Mouse (Mus musculus) thymus, postnatal 14 days (tissue): ENCODE results near the gene Syt9.

ENCODE experiments used
- DNase-seq: peaks from one replicate; pipeline ENCODE4 v3.0.0; 2021

Syt9 gene

DNA sequence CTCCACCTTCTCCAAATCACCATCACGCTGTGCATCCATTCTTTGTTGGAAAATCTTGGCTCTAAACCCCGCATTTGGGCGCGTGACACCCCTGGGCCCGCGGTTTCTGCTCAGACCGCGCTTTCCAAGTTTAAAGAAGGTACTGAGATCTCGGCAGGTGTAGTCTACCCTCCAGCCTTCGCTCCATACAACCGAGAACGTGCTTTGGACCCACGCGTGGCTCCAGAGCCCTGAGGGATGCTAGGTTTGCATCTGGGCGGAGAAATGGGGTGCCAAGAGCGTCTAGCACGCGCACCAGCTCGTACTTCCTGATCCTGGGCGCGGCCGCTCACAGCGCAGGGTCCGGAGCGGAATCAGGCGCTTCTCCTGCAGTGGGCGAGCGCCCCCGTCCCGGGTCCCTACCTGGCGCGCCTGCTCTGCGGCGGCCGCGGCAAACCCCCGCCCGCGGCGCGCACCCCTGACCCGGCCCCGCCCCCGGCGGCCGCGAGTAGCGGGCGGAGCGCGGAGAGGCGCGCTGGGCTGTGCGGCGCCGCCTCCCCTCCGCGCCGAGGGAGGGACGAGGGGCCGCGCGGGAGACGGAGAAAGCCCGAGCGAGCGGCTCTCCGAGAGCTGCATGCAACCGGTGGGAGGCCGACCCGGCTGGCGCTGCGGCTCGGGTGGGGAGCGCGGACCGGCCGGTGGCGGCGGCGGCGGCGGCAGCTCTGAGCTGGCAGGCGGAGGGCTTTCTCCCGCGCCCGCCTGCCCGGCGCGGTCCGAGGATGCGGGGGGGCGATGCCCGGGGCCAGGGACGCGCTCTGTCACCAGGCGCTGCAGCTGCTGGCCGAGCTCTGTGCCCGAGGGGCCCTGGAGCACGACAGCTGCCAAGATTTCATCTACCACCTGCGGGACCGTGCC, at the start of gene Syt9:
Gene Syt9, plus strand, starts transcription at position 497 of the 894 bp plus-strand sequence.
- peak; percentile 6 for DNase-seq

DNA sequence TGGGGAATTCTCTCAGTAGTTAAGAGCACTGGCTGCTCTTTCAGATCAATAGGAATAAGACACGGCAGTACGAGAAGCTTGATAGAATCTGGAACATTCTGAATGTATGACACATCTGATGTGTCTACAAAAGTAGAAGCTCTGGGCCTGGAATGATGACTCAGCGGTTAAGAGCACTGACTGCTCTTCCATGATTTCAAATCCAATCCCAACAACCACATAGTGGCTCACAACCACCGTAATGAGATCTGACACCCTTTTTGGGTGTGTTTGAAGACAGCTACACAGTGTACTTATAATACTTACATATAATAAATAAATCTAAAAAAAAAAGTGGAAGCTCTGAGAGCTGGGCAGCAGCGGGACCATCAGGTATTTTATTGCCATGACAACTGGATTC, 31.5 kb upstream of the Syt9 start:
- DNase-seq: no peak

DNA sequence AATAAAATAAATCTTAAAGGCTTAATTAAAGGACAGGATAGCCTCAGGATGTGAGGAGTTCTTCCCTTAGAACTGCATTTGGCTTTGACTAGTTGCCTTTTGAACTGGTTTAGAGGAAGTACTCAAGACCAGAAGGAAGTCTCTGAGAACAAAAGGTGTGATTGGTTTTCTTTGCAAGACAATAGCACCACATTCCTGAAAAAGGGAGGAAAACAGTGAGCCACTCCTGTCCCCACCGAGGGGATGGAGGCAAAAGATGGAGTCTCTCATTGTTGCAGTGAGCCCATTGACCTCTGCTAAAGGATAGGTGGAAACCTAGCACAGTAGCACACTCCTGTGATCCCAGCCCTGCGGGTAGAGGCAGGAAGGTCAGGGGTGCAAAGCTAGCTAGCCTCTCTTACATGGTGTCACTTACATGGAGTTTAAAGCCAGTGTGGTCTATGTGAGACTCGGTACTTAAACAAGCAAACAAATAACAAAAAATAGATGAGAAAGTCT, 30.9 kb upstream of the Syt9 start:
- DNase-seq: no peak

DNA sequence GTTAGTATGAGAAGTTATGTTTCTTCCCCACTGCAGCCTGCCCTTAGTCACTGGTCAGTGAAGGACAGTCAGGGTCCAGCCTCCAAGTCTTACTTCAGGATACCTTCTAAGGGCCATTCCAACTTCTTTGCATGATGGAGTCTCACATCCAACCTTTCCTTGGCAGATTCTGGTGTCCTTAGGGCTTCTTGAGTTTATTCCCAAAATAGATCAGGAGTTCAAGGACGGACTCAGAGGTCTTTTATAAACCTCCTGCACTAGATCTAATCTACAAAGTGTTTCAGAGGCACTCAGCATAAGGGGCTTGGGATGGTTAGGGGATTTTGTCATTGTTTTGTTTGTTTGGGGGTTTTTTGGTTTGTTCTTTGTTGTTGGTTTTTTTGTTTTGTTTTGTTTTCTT, 30.3 kb upstream of the Syt9 start:
- DNase-seq: no peak

DNA sequence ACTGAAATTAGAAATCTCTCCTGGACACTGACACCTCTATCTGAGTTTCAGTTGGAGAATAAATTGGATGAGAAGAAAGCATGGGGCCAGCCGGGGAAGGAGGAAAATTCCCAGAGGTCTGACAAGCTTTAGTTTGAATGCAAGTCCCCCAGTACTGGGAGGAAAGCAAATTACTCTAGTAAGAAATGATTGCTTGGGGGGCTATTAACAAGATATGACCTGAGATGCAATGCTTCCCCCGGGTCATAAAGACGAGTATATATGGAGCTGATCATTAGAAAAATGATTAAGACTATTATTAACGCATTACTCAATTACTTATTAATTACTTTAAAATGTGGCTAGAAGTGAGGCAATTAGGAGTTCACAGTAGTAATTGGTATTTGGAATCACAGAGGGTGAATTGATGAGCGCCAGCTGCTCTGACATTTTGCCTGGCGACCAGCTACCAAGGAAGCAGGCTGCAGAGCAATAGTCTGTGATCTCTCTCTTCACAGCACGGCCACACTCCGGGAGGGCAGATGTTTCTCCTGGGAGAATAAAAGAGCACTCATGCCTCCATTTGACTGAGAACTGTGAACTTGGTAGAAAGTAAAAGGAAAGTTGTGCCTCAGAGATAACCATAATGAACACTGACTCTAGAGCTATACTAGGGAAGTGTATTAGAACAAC, 28.9 kb upstream of the Syt9 start:
- DNase-seq: no peak

DNA sequence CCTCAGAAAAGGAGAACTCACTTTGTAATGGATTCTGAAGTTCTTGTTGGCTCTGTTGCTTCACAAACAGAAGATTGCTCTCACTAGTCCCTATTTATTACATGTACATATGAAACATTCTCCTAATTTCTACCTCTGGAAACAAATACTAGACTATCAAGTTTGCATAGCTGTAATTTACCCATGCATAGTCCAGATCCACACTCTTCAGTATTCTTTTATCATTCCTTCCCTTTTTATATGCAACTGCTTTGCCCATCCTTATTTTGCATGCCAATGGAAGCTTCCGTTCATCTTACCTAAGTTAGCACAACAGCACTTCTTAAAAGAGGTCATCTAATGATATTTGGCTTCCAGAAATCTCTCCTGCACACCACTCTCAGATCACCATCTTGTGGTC, 21.3 kb upstream of the Syt9 start:
- no peak for DNase-seq

DNA sequence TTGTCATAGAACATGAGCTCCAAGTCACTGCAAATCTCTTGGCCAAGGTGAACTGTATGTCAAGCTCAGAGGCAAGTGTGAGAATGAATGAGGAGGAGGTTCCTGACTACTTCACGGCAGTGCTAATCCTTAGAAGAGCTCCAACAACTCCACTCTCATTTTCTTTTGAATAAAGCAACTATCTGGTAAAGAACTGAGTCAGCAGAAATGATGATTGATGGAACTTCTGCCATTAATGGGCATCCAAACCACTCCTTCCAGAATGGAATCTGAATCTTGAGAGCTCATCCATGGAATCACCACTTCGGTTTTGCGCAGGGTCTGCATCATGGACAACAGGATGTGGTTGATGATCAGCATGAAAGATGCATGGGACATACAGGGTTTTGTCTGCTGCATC, 8.4 kb upstream of the Syt9 start:
- DNase-seq: no peak

DNA sequence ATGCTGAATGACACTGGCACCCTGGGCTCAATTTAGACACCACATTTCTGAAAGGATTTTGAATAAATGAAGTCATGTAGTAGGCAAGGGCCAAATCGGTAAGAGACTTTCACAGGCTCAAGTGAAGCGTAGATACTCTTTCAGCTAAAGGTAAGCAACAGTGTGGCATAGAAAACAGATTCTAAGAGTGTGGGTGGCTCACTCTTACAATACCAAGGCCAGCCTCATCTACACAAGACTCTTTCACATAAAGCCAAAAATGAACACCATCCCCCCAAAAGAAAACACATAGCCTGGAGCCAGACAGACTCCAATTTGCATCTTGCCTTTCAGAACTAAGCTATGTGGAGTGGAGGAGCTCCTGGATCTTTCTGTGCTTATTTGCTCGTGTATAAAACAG, 7.9 kb upstream of the Syt9 start:
- DNase-seq: no peak

DNA sequence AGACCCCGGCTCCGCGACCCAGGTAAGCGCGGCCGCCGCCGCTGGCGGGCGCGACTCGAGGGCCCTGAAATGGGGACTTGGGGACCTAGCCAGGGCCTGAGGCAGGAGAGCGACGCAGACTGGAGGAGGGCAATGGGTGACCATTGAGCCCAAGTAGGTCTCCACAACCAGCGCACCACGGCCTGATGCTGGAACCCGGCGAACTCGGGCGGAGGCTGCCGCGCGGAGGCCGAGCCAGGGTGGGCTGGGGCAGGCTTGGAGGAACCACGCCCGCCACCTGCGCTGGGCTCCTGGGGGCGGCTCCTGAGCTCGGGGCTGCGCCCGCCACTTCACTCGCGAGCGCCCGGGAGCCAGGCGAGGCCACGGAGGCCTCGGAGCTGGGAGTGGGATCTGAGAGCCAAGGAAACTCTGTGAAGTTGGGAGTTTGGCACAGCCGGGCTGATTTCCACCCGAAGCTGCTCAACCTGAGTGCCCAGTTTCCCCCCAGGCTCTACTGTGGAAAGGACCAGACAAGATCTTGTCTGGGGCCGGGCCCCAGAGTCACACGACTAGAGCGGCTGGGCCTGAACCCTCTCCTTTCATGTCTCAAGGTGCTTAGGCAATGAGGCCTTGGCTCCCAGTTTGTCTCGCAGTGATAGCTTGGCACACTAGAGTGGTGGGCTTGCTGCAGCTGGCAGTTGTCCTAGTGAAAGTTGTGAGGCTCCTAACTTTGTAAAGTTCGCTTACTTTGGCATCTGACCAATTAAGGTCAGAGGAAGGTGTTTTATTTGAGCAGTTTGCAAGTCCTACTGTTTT, 795 bp downstream of the Syt9 start:
- no peak for DNase-seq

DNA sequence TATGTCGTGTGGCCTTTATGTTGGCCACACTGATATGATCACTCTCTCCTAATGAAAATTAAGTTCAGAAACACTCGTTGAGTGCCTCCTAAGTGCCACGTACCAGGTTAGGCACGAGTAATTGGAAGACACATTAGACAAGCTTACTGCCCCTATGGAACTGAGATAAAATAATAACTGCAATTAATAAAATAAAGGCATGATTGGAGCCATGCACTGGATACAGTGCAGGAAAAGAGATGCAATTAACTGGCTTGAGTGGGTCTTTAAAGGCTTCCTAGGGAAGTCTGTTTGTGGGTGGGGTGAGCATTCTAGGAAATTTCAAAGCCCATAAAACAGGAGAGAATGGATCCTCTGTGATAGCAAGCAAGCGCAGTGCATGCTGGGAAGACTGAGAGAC, 10.0 kb downstream of the Syt9 start:
- DNase-seq: no peak

DNA sequence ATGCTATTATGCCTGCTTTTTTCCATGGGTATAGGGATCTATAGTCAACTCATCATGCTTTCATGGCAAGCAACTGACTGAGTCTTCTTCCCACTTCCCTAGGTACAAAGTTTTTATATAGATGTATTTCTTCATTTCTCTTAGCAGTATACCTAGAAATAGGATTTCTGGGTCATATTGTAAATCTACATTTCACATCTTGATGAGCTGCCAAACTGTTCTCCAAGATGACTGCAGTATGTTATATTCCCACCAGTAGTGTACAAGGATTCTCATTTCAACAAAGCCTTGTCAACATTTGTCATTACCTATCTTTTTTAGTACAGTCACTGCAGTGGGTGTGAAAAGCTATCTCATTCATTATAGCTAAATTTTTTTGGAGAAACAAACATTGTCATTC, 19.1 kb downstream of the Syt9 start:
- DNase-seq: no peak

DNA sequence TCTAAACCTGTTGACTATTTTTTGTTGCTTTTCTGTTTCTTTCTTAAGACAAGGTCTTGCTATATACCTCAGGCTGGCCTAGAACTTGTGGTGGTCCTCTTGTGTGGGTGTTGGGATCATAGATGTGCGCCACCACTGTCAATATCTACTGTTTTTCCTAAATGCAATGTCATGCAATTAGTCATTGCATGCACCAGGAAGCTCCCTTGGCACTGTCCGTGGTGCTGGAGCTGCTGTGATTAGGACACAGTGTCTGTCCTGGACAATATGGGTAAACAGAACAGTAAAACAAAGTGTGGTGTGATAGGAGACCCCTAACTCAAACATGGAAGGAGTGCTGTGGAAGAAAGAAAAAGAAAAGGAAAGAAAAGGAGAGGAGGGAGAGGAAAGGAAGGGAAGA, 22.2 kb downstream of the Syt9 start:
- DNase-seq: no peak

DNA sequence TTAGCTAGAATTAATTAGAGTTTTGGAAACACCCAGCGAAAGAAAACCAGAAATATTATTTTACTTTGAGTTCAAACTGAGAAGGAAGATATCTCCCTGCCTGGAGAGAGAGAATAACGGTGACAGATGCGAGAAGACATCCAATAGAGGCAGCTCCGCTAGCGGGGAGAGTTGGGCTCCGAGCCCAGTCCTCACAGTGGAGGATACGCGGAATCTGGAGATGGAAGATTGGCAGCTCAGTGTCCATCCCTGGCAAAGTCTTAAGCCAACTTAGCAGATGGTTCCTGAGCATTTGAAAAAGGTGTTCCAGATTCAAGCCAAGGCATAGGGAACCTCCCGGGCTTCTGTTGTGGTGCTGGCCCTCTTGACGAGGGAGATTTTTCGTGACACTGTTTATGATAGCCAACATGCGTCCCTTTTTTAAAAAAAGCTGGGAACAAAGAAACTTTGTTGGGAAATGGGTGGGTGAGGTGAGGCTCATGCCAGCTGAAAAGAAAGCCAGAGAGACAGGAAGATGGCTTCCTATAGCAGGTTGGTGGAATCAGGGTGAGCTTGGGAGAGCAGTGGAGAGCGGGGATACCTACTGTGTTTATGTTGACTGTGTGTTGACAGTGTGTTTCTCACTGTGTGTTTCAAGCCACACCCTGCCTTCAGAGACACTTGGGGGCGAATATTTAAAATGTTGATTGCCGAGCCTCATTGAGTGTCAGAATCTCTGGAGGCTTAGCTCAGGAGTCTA, 29.7 kb downstream of the Syt9 start:
- DNase-seq: no peak

DNA sequence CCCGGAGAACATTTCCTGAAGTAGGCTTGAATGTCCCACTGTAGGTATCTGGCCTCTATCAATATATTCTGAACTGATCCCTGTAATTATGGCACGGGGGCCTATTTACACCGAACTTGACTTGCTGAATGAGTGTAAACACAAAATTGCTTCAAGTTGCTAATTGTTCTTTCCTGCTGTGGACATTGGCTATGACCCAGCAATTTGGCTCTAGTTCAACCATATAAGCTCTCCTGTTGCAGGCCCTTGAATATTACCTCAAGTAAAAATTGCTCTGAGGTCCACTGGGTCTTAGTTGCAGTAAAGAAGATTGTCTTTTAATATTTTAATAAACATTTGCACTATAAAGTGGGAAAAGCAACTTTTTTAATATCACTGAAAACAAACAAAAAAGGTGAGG, 32.7 kb downstream of the Syt9 start:
- DNase-seq: no peak

DNA sequence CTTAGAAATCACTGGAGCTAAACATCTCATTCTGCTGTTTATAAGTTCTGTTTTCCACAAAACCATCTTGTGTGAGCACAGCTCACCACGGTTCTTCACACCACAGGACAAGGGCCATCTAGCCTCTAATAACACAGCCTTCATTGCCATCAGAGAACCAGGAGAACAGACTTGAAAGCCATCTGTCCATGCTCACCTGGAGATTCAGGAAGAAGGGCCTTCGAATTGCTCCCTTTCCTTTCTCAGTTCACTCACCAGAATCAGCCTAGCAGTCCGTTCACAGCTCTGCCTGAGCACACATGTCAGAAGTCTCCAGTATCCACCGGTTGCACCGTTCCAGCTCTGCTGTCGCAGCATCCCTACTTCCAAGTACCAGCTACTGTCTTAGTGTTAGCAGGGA, 44.4 kb downstream of the Syt9 start:
- no peak for DNase-seq

DNA sequence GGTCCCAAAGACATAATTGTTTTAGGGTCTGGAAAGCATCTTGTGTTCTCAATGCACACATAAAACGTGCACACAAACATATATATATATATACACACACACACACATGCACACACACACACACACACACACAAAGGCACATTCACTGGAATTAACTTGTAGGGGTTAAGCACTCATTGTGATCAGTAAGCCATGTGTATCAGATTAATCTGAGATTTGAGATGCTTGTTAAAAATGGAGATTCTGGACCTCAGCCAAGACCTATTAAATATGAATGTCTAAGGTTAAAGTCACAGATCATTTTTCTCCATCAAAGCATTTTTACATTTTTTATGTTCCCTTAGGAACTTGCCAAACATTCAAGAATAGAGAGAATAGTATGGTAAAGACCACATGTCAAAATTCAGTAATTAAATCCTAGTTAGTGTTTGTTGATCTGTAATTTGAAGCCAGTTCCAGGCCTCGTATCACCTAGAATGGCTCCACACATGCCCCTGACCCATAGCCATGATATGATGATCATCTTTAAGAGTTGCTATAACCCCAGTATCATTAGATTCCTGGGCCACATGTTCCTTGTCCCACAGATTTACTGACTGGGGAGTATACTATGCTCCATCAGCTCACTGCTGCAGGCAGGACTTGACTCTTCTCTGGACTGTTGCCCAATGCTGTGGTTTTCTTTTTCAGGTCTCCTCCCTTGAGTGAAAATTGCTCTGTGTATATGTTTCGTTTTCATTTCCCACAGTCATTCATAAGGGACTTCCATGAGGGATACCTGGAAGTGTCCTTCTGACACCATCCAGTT, 46.7 kb downstream of the Syt9 start:
- no peak for DNase-seq

DNA sequence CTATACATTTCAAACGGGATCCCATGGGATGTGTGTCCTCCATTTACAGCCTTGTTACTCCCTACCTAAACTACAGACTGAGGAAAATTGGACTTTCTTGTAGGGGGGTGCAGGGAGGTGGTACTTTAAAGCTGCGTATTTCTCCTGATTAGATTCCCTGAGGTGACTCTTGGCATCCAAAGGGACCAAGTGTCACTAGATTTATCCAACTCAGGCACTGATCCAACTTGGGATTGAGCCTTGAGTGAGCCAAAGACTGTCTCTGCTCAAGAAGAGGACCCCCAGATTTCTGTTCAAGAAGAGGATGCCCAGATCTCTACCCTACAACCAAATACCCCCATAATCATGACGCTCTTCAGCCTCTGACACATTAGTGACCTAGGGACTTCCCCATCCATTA, 66.9 kb downstream of the Syt9 start:
- no peak for DNase-seq

DNA sequence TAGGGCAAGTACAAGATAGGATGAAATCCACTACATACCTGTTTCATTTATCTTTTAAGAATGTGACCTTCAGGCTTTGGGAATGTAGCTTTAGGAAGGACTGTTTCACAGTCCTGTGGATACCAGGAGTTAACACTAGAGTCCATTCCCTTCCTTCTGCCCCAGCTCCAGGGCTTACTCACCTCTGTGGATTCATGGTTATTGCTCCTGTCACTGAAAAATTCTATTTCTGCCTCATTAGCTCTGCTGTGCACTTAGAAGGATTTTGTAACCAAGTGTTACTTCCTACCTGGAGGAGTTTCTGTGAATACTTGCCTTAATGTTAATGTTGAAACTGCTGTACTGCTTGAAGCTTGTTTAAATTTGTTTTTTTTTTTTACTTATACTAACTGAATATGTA, 74.1 kb downstream of the Syt9 start:
- DNase-seq: no peak

DNA sequence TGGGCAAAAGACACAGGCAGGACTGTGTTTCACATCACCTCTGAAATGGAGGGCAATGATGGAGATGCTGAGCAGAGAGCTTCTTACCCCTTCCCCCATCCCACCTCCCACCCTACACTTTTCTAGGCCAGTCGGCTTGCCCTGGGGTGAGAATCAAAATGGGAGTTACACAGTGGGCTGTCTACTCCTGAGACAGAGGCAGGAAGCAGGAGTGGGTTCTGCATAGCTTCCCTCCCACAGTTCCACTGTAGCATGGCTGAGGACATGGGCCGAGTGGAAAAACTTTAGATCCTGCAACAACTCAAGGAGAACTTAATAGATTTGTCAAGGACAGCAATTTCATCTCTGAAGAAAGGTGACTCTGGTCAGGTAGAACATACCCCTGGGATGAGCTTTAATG, 84.1 kb downstream of the Syt9 start:
- DNase-seq: no peak

DNA sequence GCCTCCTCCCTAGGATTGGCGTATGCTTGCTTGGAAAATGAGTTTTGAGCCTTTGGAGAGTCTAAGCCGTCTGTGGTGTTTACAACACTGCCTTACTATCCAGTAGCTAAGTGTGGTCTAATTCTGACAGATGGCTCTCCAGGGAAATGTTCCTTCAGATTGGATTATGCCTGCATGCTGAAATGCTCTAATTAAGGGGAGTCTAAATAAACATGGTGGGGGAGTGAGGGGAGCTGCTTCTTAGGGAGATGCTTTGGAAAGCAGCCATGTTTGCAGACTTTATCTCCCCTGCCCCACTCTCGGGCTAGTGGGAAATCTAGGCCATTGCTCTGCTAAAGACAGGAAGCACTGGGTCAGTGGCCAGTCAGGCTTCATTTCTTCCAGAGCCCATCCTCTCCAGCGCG, 84.6 kb downstream of the Syt9 start:
- DNase-seq: no peak

DNA sequence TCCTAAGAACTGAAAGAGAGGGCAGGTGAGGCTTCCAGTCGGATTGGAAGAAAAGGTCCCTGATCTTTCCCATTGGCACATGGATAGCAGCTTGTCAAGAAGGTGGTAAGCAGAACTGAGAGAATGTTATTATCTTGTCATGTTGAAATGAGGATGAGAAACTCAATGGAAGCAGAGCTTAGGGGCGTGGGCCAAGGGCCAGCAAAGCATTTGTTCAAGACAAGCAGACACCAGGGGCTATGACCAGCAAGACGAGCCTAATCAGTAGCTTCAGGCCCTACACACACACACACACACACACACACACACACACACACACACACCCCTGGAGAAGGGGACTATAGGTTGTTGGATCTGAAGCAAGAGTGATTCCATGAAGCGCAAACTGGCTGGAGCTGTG, 90.6 kb downstream of the Syt9 start:
- no peak for DNase-seq
